Mouse (Mus musculus): ENCODE results near the gene Clasrp. TPM values are rescaled to one million over a fixed set of nuclear protein-coding genes. Genes with fewer than 3 reads are reported as not detected.

Clasrp gene
- polyA plus RNA-seq, 2 experiments, result 46.5 to 174 TPM

DNA sequence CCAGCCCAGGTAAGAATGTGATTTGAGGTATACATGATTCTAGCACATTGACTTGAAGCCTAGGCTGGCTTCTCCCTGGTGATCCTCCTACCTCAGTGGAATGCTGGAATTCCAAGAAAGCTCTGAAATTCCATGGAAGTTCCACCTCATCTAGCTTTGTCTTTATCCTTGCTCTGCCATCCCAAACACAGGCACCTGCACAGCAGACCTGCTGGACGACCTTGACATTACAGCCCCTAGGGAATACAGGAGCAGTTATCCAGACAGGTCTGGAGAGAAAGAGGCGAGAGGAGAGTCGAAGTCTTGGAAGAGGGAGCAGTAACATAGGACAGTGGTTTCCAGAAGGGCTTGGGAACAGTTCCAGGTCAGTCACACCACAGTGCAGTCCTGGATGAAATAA is 34.6 kb downstream of the Clasrp start:
- no peak for DNase-seq (ENCODE audit: low spot score)
- ATAC-seq (ENCODE audit: low FRiP score, low read depth), result no peak
- TF ChIP-seq POLR2A (IDR thresholded peaks at IDR 0.05; ENCODE audit: borderline replicate concordance, extremely low read depth, insufficient read depth, insufficient read length), result no peak
- Histone ChIP-seq H3K36me3 (ENCODE audit: control insufficient read depth, insufficient read depth, low read length) (peaks cover 32% of the 10 kb centered on the region), H3K9me3 (ENCODE audit: control insufficient read depth, low read length) (no peaks in the 10 kb centered on the region), H3K4me1 (ENCODE audit: control insufficient read depth, insufficient read depth, low read length) (peaks cover 9% of the 10 kb centered on the region), H3K27ac (replicated peaks; ENCODE audit: low read depth, low read length) (no peak overlapping the region), H3K9ac (ENCODE audit: low read depth, low read length, severe bottlenecking) (no peak overlapping the region), H3K4me2 (replicated peaks; ENCODE audit: low read depth, low read length, severe bottlenecking) (no peak overlapping the region), H3K27me3 (ENCODE audit: control insufficient read depth, insufficient read depth, low read length) (no peaks in the 10 kb centered on the region), H3K4me3 (replicated peaks; ENCODE audit: low read length) (no peak overlapping the region)
- 71% methylated on average over 3 of the region's 3 CpGs for WGBS

DNA sequence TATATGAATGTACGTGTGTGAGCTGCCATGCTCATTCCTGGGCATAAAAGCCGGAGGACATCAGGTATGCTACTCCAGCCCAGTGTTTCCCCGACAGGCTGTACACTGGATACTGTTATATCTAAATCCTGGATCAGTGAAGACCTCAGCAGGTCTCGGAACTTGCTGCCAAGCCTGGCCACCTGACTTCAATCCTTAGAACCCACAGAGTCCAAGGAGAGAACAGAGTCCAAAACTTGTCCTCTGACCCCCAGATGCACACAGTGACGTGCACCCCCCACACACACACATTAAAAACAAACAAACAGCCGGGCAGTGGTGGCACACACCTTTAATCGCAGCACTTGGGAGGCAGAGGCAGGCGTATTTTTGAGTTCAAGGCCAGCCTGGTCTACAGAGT is 36.9 kb downstream of the Clasrp start:
- DNase-seq (ENCODE audit: low spot score) (no peak), ATAC-seq (ENCODE audit: low FRiP score, low read depth) (no peak)
- no peak overlapping the region for H3K4me2 ChIP-seq (replicated peaks; ENCODE audit: low read depth, low read length, severe bottlenecking)
- no peak for TF ChIP-seq POLR2A (IDR thresholded peaks at IDR 0.05; ENCODE audit: borderline replicate concordance, extremely low read depth, insufficient read depth, insufficient read length)
- H3K4me3 ChIP-seq (replicated peaks; ENCODE audit: low read length), result no peak overlapping the region
- H3K36me3 ChIP-seq (ENCODE audit: control insufficient read depth, insufficient read depth, low read length), result peaks cover 36% of the 10 kb centered on the region
- no peaks in the 10 kb centered on the region for H3K27me3 ChIP-seq (ENCODE audit: control insufficient read depth, insufficient read depth, low read length)
- 94% methylated on average over 8 of the region's 8 CpGs for WGBS
- H3K4me1 ChIP-seq (ENCODE audit: control insufficient read depth, insufficient read depth, low read length), result peaks cover 7% of the 10 kb centered on the region
- H3K9ac ChIP-seq (ENCODE audit: low read depth, low read length, severe bottlenecking), result no peak overlapping the region
- H3K9me3 ChIP-seq (ENCODE audit: control insufficient read depth, low read length), result no peaks in the 10 kb centered on the region
- no peak overlapping the region for H3K27ac ChIP-seq (replicated peaks; ENCODE audit: low read depth, low read length)

DNA sequence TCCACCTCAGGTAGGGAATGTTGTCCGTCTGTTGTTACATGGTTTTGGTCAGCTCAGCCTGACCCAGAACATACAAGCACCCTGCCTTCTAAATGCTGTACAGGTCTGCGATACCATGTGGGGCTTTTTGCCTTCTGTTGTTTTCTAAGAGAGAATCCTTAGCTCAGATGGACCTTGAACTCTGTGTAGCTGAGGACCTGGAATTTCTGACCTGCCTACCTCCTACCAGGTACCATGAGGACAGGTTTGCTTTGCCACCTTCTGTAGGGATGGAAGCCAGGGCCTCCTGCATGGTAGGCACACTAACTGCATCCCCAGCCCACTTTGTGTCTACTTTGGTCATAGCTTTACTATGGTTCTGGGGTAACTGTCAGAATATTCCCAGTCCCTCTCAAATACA is 38.5 kb downstream of the Clasrp start:
- no peak overlapping the region for H3K27ac ChIP-seq (replicated peaks; ENCODE audit: low read depth, low read length)

DNA sequence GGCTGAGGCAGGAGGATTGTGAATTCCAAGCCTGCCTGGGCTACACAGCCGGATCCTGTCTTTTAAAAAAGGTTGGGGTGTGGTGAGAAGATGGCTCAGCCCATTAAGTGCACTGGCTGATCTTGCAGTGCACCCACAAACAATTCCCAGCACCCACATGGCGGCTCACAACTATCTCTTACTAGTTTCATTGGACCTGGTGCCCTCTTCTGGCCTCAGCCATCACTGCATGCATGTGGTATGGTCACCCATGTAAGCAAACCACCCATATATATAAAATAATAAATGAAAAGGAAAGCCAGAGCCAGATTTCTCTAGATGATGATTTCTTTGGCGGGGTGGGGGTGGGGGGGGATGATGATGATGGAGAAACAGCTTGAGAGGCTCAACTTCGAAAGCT is 39.8 kb downstream of the Clasrp start:
- Histone ChIP-seq H3K9ac (ENCODE audit: low read depth, low read length, severe bottlenecking) (no peak overlapping the region), H3K4me3 (replicated peaks; ENCODE audit: low read length) (no peak overlapping the region), H3K9me3 (ENCODE audit: control insufficient read depth, low read length) (no peaks in the 10 kb centered on the region), H3K4me1 (ENCODE audit: control insufficient read depth, insufficient read depth, low read length) (peaks cover 17% of the 10 kb centered on the region), H3K36me3 (ENCODE audit: control insufficient read depth, insufficient read depth, low read length) (peaks cover 26% of the 10 kb centered on the region), H3K4me2 (replicated peaks; ENCODE audit: low read depth, low read length, severe bottlenecking) (no peak overlapping the region), H3K27me3 (ENCODE audit: control insufficient read depth, insufficient read depth, low read length) (no peaks in the 10 kb centered on the region), H3K27ac (replicated peaks; ENCODE audit: low read depth, low read length) (no peak overlapping the region)
- 88% methylated on average over 4 of the region's 4 CpGs for WGBS
- no peak for DNase-seq (ENCODE audit: low spot score)
- no peak for ATAC-seq (ENCODE audit: low FRiP score, low read depth)
- TF ChIP-seq POLR2A (IDR thresholded peaks at IDR 0.05; ENCODE audit: borderline replicate concordance, extremely low read depth, insufficient read depth, insufficient read length), result no peak

More for the DNA sequence above, 38.5 kb downstream of the Clasrp start:
- DNase-seq (ENCODE audit: low spot score), result no peak
- Histone ChIP-seq H3K27me3 (ENCODE audit: control insufficient read depth, insufficient read depth, low read length) (no peaks in the 10 kb centered on the region), H3K9me3 (ENCODE audit: control insufficient read depth, low read length) (no peaks in the 10 kb centered on the region), H3K4me1 (ENCODE audit: control insufficient read depth, insufficient read depth, low read length) (peaks cover 4% of the 10 kb centered on the region), H3K4me2 (replicated peaks; ENCODE audit: low read depth, low read length, severe bottlenecking) (no peak overlapping the region), H3K9ac (ENCODE audit: low read depth, low read length, severe bottlenecking) (no peak overlapping the region), H3K4me3 (replicated peaks; ENCODE audit: low read length) (no peak overlapping the region), H3K36me3 (ENCODE audit: control insufficient read depth, insufficient read depth, low read length) (peaks cover 36% of the 10 kb centered on the region)
- 97% methylated on average over 2 of the region's 2 CpGs for WGBS
- ATAC-seq (ENCODE audit: low FRiP score, low read depth), result no peak
- TF ChIP-seq POLR2A (IDR thresholded peaks at IDR 0.05; ENCODE audit: borderline replicate concordance, extremely low read depth, insufficient read depth, insufficient read length), result no peak

DNA sequence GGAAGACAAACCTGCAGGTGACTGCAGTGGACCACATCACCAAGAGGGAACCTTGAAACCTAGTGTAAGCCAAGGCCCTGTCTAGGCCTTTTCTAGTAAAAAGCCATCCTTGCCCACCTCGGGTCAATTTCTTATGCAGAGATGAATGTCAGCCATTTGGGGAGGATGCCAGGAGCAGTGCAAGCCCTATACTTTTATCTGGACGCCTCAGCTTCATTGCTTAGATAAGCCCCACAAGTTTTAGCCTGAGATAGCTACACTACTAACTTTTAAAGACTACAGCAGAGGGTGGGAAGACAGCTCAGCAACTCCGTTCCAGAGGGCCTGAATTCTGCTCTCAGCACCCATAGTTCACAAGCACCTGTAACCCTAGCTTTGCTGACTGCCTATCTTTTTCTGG is 40.4 kb downstream of the Clasrp start:
- Histone ChIP-seq H3K36me3 (ENCODE audit: control insufficient read depth, insufficient read depth, low read length) (peaks cover 21% of the 10 kb centered on the region), H3K4me1 (ENCODE audit: control insufficient read depth, insufficient read depth, low read length) (peaks cover 23% of the 10 kb centered on the region), H3K4me2 (replicated peaks; ENCODE audit: low read depth, low read length, severe bottlenecking) (no peak overlapping the region), H3K4me3 (replicated peaks; ENCODE audit: low read length) (no peak overlapping the region), H3K9ac (ENCODE audit: low read depth, low read length, severe bottlenecking) (no peak overlapping the region), H3K27me3 (ENCODE audit: control insufficient read depth, insufficient read depth, low read length) (no peaks in the 10 kb centered on the region), H3K9me3 (ENCODE audit: control insufficient read depth, low read length) (no peaks in the 10 kb centered on the region), H3K27ac (replicated peaks; ENCODE audit: low read depth, low read length) (no peak overlapping the region)
- 81% methylated on average over 3 of the region's 3 CpGs for WGBS
- TF ChIP-seq POLR2A (IDR thresholded peaks at IDR 0.05; ENCODE audit: borderline replicate concordance, extremely low read depth, insufficient read depth, insufficient read length), result no peak
- ATAC-seq (ENCODE audit: low FRiP score, low read depth) (no peak), DNase-seq (ENCODE audit: low spot score) (no peak)
